Mouse (Mus musculus) natural killer cell, adult 2 months (primary cell): Measurements from ENCODE around the gene Rnf216.

ENCODE experiments used
- DNase-seq, 2 experiments: peaks; one replicate each; pipeline ENCODE4 v3.0.0; 2022; ENCODE audit warnings: low spot score in 2 of 2

Rnf216 gene

DNA sequence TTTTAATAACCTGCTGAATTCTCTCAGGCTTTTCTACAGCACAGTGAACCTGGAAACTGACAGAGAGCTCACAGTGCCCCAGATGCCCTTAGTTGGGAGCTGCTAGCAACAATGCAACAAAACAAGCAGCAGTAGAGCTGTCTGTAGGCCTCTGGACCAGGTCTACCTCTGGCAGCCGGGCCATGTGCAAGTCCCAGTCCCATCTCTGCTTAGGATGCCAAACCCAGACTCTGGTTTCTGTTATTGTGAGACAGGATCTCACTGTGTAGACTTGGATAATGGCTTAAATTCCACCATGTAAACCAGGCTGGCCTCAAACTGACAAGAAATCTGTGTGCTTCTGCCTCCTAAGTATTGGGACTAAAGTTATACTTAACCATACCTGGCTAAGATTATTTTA, 11.2 kb downstream of the Rnf216 start:
- DNase-seq, result no peak

DNA sequence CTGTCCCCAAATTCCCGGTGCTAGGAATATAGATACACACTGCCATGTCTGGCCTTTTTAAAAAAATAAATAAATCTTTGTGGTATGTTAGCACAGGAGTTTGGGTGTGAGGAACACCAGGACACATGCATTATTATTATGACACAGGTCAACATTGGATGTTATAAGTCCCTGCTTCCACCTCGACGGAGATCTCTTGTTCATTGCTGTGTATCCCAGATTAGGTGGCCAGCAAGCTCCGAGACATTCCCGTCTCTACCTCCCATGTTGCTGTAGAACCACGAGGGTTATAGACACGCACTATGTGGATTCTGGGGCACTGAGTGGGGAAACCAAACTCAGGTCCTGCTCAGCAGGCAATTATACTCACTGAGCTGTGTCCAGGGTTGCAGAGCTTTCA, 17.5 kb downstream of the Rnf216 start:
- no peak for DNase-seq

- no peak for DNase-seq
These were observed 19.9 kb downstream of the Rnf216 start for GRCm38 (mm10) chr5:143092891-143093290.

GRCm38 (mm10) chr5:143084898-143085297, 27.9 kb downstream of the Rnf216 start:
- DNase-seq, result peak in 1 of 2 experiments; percentile 36

GRCm38 (mm10) chr5:143079806-143080205, 33.0 kb downstream of the Rnf216 start:
- no peak for DNase-seq

DNA sequence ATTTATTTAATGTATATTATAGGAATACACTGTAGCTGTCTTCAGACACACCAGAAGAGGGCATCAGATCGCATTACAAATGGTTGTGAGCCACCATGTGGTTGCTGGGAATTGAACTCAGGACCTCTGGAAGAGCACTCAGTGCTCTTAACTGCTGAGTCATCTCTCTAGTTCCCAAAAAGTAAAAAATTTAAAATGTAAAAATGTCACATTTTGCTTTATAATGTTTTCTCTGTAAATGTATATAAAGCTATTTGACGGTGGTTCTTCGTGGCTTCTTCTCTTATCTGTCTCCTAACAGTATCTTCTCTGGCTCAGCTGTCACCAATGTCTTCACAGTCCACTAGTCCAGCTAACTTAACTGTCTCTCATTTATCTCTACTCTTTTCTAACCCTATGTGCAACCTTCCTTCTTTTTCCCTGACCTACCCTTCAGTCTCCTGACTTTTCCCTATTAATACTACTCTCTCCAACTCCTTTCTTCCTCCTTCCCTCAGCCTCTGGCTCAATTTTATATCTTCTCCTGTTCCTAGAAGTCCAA, 36.1 kb downstream of the Rnf216 start:
- DNase-seq, result no peak

GRCm38 (mm10) chr5:143075987-143076386, 36.8 kb downstream of the Rnf216 start:
- DNase-seq, result no peak

- no peak for DNase-seq
These were observed 43.7 kb downstream of the Rnf216 start for GRCm38 (mm10) chr5:143069048-143069447.

DNA sequence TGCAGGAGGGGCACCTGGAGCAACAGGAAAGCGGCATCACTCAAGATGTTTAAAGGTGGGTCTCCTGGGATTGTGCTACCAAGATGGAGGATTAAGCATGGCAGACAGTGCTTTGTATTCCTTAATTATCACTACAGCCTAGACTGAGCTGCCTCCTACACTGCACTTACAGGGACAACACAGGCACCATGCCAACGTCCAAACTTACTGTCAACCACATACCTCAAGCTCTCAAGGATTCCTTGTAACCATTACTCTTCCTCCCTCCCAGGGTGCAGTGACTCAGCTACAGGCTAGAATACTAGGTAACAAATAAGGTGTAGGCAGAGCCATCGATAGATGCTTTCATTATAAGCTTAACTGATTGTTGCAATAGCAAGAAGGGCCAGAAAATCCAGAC, 44.4 kb downstream of the Rnf216 start:
- no peak for DNase-seq

DNA sequence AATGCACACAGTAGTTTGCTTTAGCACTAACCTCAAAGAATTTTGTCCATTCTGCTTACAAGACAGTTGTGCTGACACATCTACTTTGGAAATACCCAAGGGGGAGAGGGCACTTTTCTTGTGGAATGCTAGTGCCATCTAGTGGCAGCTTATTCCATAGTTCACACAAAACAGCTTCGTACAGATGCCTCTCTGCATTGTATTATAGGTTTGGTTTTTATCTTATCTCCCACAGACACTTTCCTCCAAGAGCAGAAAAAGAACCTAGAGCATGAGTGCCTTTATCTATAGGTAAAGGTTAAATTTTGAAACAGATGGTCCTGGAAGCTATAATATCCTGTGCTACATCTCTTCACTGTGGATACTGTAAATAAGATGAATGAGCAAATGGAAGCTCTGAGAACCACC, 46.2 kb downstream of the Rnf216 start:
- peak; percentile 32 to 75 for DNase-seq

- DNase-seq, result no peak
These were observed 46.7 kb downstream of the Rnf216 start for GRCm38 (mm10) chr5:143066096-143066495.

GRCm38 (mm10) chr5:143065230-143065629, 47.6 kb downstream of the Rnf216 start:
- no peak for DNase-seq

GRCm38 (mm10) chr5:143062251-143062650, 50.5 kb downstream of the Rnf216 start:
- no peak for DNase-seq

DNA sequence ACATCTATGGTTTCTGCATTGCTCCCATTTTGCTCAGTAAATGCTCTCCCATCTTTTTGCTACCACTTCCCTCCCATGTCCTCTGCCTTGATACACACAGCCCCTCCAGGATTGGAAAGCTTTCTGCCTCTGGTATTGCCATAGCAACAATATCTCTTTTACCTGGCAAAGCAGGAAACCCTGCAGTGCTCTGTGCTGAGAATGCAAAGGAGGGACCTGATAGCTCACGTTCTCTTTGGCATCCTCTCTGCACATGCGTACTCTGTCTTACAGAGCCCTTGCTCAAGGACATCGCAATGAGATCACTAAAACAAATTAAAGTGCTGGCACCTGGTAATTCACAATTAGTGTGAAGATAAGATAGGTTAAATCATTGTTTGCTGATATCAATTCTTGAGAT, 51.3 kb downstream of the Rnf216 start:
- no peak for DNase-seq

GRCm38 (mm10) chr5:143060774-143061385, 51.9 kb downstream of the Rnf216 start:
- no peak for DNase-seq

DNA sequence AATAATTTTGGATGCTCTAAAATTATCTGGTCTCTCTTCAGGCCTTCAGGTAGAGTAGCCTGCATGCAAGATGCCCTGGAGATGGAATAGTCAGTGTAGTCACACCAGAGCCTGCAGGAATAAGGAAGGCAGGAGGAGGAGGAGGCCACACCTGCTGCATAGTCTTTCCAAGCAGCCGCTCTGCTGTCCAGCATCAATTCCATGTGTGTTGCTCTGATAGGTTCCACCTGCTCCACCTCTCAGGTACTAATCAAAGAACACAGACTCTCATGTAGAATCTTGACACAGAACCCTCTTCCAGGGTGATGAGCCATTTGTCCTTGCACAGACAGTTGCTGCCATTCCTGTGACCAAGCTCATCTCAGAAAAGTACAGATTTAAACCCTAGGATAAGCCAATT, 52.8 kb downstream of the Rnf216 start:
- no peak for DNase-seq

- DNase-seq, result no peak
These were observed 53.6 kb downstream of the Rnf216 start for GRCm38 (mm10) chr5:143059182-143059581.

DNA sequence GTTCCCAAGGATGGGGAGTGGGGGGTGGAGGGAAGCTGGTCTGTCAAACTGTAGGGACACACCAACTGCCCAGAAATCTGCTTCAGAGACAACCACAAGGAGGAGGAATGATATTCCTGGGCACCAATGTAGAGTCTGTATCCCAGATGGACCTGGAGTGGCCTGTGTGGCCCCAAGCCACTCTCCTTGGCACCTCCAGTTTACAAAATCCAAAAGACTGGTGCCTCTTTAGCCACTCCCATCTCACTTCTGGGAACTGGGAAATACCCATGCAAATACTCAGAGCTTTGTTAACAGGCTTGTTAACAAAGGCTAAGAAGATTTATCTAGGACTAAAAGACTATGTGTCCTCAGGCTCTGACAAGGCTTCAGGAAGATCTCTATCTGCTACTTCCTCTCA, 54.1 kb downstream of the Rnf216 start:
- no peak for DNase-seq

DNA sequence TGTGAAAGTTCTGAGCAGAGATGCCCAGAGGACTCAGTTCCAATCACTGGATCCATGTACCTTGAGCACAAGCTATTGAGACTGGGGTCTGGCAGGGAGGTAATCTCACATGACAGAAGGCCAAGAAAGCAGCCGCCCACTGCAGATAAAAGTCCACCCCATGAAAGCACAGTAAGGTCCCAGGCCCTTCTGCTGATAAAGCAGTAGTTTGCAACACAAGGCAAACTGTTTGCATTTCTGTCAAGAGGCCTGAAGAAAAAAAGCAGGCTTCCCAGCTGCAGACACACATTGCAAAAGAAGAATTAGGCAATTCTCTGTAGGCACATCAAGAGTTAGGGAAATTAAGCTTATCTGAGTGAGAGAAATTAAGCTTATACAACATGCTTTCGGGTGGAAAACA, 54.6 kb downstream of the Rnf216 start:
- no peak for DNase-seq

DNA sequence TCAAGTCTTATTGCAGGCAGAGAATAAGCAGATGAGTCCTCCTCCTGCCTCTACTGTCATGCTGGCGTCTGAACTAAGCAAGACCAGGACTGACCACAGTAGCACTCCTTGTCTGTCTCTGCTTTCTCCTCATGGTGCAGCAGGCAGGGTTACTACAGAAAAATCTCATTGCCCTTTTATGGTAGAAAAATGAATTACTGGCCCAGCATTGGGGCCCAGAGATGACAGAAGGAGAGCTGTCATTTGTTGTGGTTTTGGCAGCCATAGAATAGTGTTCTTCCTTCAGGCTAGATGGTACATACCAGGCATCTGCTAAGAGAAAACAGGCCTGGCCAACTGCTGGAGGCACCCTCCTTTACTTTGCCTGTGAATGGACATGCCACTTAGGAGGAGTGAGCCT, 55.0 kb downstream of the Rnf216 start:
- no peak for DNase-seq

GRCm38 (mm10) chr5:143056191-143056880, 56.5 kb downstream of the Rnf216 start:
- no peak for DNase-seq

DNA sequence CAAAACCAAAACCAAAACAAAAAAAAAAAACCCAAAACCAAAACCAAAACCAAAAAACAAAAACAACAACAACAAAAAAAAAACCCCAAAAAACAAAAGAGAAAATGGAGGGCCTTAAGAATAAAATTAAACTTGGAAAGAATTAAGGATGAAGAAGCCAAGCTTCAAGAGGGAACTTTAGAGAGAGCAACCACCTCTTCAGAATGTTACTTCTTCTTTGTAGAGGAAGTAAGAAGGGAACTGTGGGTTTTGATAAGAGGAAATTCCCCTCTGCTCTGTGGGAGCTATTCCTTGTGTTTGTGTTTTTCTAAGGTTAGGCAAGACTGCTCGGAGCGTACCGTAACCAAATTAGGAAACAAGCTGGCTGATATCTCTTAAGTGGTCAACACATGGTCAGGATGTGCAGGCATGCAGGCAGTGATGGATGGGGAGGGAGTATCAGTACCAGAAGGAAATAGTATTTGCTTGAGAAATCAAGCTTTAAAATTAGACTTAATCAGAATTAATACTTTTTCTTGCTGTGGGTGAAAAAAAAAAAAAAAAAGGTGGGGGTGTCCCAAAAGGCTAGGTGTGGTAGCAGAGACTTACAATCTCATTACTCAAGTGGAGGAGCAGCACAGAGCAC, 57.2 kb downstream of the Rnf216 start:
- DNase-seq, result peak in 1 of 2 experiments; percentile 24

GRCm38 (mm10) chr5:143054703-143055102, 58.1 kb downstream of the Rnf216 start:
- no peak for DNase-seq
